Mouse (Mus musculus): ENCODE measurements around the gene Gm37240.

DNA sequence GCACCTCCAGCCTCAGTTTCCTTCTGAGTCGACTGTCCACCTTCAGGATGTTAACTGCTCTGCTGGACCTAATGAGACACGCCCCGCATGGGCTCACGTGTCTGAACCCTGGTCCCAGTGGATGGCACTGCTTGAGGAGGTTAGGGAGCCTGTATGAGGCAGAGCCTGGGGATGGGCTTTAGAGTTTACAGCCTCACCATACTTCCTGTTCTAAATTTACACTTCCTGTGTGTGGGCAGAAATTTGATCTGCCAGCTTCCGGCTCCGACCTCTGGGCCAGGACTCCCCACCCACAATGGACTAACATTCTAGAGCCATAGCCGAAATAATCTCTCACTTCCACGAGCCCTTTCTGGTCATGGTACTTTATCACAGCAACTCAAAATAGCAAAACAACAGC is 1340.1 kb downstream of the Gm37240 start:
- TF ChIP-seq CTCF (IDR thresholded peaks at IDR 0.05; ENCODE audit: low read depth) (no peak), EP300 (optimal IDR thresholded peaks at IDR 0.05) (no peak)
